Mouse (Mus musculus): ENCODE measurements around the gene Polr2f. TPM values are rescaled to one million over a fixed set of nuclear protein-coding genes. Genes with fewer than 3 reads are reported as not detected.

The Polr2f gene
- total and polyA plus RNA-seq, 2 experiments from 2014 or later, result 50.2 to 271 TPM

GRCm38 (mm10) chr15:79199390-79199976 is 58.7 kb downstream of the Polr2f start:
- Histone ChIP-seq H3K9me3 (replicated peaks; ENCODE audit: control insufficient read depth, low read length) (no peaks in the 10 kb centered on the region), H3K27me3 (ENCODE audit: control insufficient read depth, insufficient read depth, low read length) (no peaks in the 10 kb centered on the region), H3K9ac (replicated peaks; ENCODE audit: low read depth, low read length) (no peak overlapping the region), H3K4me3 (ENCODE audit: low read depth, low read length) (no peak overlapping the region), H3K4me2 (ENCODE audit: low read depth, low read length) (no peak overlapping the region), H3K36me3 (replicated peaks; ENCODE audit: control insufficient read depth, insufficient read depth, low read length) (no peaks in the 10 kb centered on the region), H3K27ac (ENCODE audit: low read depth) (no peak overlapping the region), H3K4me1 (ENCODE audit: control insufficient read depth, insufficient read depth) (peaks cover 3% of the 10 kb centered on the region; the same call in 1 of the 2 replicates)
- TF ChIP-seq EP300 (IDR thresholded peaks at IDR 0.05; ENCODE audit: low read depth) (no peak), CTCF (IDR thresholded peaks at IDR 0.05; ENCODE audit: low read depth) (no peak)
- DNase-seq (ENCODE audit: low spot score) (no peak), ATAC-seq (ENCODE audit: insufficient read depth, low read depth) (no peak)
- 90% methylated on average over 12 of the region's 12 CpGs for WGBS

Other genes with a start within 250 kb of the Polr2f start
- gene Gm49510, start 241.3 kb upstream of the Polr2f start, total RNA-seq (2014; rRNA removed; ENCODE audit: low replicate concordance), result 0.73 TPM in 1 of 2 replicates, not detected in the other
- gene Gm49510, start 241.3 kb upstream of the Polr2f start, polyA plus RNA-seq (2015; fragmentation: Nextera tagmentation; extraction: Ambion mirVana), result 0.08 and 0.18 TPM in 2 replicates
- gene Sh3bp1, start 241.2 kb upstream of the Polr2f start, total RNA-seq (2014; rRNA removed; ENCODE audit: low replicate concordance), result 9.8 and 11.7 TPM in 2 replicates
- 6.4 and 7.0 TPM in 2 replicates for gene Sh3bp1, start 241.2 kb upstream of the Polr2f start, polyA plus RNA-seq (2015; fragmentation: Nextera tagmentation; extraction: Ambion mirVana)
- gene Pdxp, start 227.1 kb upstream of the Polr2f start, total RNA-seq (2014; rRNA removed; ENCODE audit: low replicate concordance), result 25.8 and 46.0 TPM in 2 replicates
- 7.7 and 8.3 TPM in 2 replicates for gene Pdxp, start 227.1 kb upstream of the Polr2f start, polyA plus RNA-seq (2015; fragmentation: Nextera tagmentation; extraction: Ambion mirVana)
- 460 and 709 TPM in 2 replicates for gene Lgals1, start 214.3 kb upstream of the Polr2f start, total RNA-seq (2014; rRNA removed; ENCODE audit: low replicate concordance)
- gene Lgals1, start 214.3 kb upstream of the Polr2f start, polyA plus RNA-seq (2015; fragmentation: Nextera tagmentation; extraction: Ambion mirVana), result 800 and 870 TPM in 2 replicates
- 3.4 TPM in 1 of 2 replicates, not detected in the other for gene Nol12, start 206.1 kb upstream of the Polr2f start, total RNA-seq (2014; rRNA removed; ENCODE audit: low replicate concordance)
- 23.3 TPM in 2 replicates for gene Nol12, start 206.1 kb upstream of the Polr2f start, polyA plus RNA-seq (2015; fragmentation: Nextera tagmentation; extraction: Ambion mirVana)
- 45.3 and 80.0 TPM in 2 replicates for gene Triobp, start 193.3 kb upstream of the Polr2f start, total RNA-seq (2014; rRNA removed; ENCODE audit: low replicate concordance)
- gene Triobp, start 193.3 kb upstream of the Polr2f start, polyA plus RNA-seq (2015; fragmentation: Nextera tagmentation; extraction: Ambion mirVana), result 19.1 and 20.0 TPM in 2 replicates
- 318 and 358 TPM in 2 replicates for gene H1f0, start 112.6 kb upstream of the Polr2f start, total RNA-seq (2014; rRNA removed; ENCODE audit: low replicate concordance)
- 210 and 229 TPM in 2 replicates for gene H1f0, start 112.6 kb upstream of the Polr2f start, polyA plus RNA-seq (2015; fragmentation: Nextera tagmentation; extraction: Ambion mirVana)
- not detected in 2 replicates for gene Galr3, start 99.1 kb upstream of the Polr2f start, total RNA-seq (2014; rRNA removed; ENCODE audit: low replicate concordance)
- gene Galr3, start 99.1 kb upstream of the Polr2f start, polyA plus RNA-seq (2015; fragmentation: Nextera tagmentation; extraction: Ambion mirVana), result not detected in 2 replicates
- gene Ankrd54, start 78.1 kb upstream of the Polr2f start, total RNA-seq (2014; rRNA removed; ENCODE audit: low replicate concordance), result 20.9 and 27.1 TPM in 2 replicates
- gene Ankrd54, start 78.1 kb upstream of the Polr2f start, polyA plus RNA-seq (2015; fragmentation: Nextera tagmentation; extraction: Ambion mirVana), result 14.1 and 15.6 TPM in 2 replicates
- gene Eif3l, start 65.8 kb upstream of the Polr2f start, total RNA-seq (2014; rRNA removed; ENCODE audit: low replicate concordance), result 183 and 210 TPM in 2 replicates
- gene Eif3l, start 65.8 kb upstream of the Polr2f start, polyA plus RNA-seq (2015; fragmentation: Nextera tagmentation; extraction: Ambion mirVana), result 114 and 123 TPM in 2 replicates
- gene Micall1, start 32.1 kb upstream of the Polr2f start, total RNA-seq (2014; rRNA removed; ENCODE audit: low replicate concordance), result 45.9 and 52.9 TPM in 2 replicates
- 13.2 and 19.0 TPM in 2 replicates for gene Micall1, start 32.1 kb upstream of the Polr2f start, polyA plus RNA-seq (2015; fragmentation: Nextera tagmentation; extraction: Ambion mirVana)
- 2.2 TPM in 1 of 2 replicates, not detected in the other for gene 1700088E04Rik, start 244 bp downstream of the Polr2f start, total RNA-seq (2014; rRNA removed; ENCODE audit: low replicate concordance)
- gene 1700088E04Rik, start 244 bp downstream of the Polr2f start, polyA plus RNA-seq (2015; fragmentation: Nextera tagmentation; extraction: Ambion mirVana), result 8.8 and 10.7 TPM in 2 replicates
- gene Sox10, start 24.2 kb downstream of the Polr2f start, total RNA-seq (2014; rRNA removed; ENCODE audit: low replicate concordance), result 0.31 and 0.53 TPM in 2 replicates
- 0.12 and 0.34 TPM in 2 replicates for gene Sox10, start 24.2 kb downstream of the Polr2f start, polyA plus RNA-seq (2015; fragmentation: Nextera tagmentation; extraction: Ambion mirVana)
- gene Pick1, start 88.2 kb downstream of the Polr2f start, total RNA-seq (2014; rRNA removed; ENCODE audit: low replicate concordance), result 23.8 and 27.2 TPM in 2 replicates
- gene Pick1, start 88.2 kb downstream of the Polr2f start, polyA plus RNA-seq (2015; fragmentation: Nextera tagmentation; extraction: Ambion mirVana), result 26.9 and 29.8 TPM in 2 replicates
- 0.12 and 0.80 TPM in 2 replicates for gene Gm49486, start 88.4 kb downstream of the Polr2f start, total RNA-seq (2014; rRNA removed; ENCODE audit: low replicate concordance)
- gene Gm49486, start 88.4 kb downstream of the Polr2f start, polyA plus RNA-seq (2015; fragmentation: Nextera tagmentation; extraction: Ambion mirVana), result 0.74 and 1.0 TPM in 2 replicates
- gene Slc16a8, start 113.8 kb downstream of the Polr2f start, total RNA-seq (2014; rRNA removed; ENCODE audit: low replicate concordance), result 0.73 and 1.8 TPM in 2 replicates
- 0.67 and 0.97 TPM in 2 replicates for gene Slc16a8, start 113.8 kb downstream of the Polr2f start, polyA plus RNA-seq (2015; fragmentation: Nextera tagmentation; extraction: Ambion mirVana)
- 0.23 and 0.27 TPM in 2 replicates for gene Baiap2l2, start 144.5 kb downstream of the Polr2f start, total RNA-seq (2014; rRNA removed; ENCODE audit: low replicate concordance)
- 2.2 and 4.5 TPM in 2 replicates for gene Baiap2l2, start 144.5 kb downstream of the Polr2f start, polyA plus RNA-seq (2015; fragmentation: Nextera tagmentation; extraction: Ambion mirVana)
- gene Pla2g6, start 187.4 kb downstream of the Polr2f start, total RNA-seq (2014; rRNA removed; ENCODE audit: low replicate concordance), result 14.1 and 20.3 TPM in 2 replicates
- gene Pla2g6, start 187.4 kb downstream of the Polr2f start, polyA plus RNA-seq (2015; fragmentation: Nextera tagmentation; extraction: Ambion mirVana), result 7.1 and 7.9 TPM in 2 replicates
- gene Maff, start 205.6 kb downstream of the Polr2f start, total RNA-seq (2014; rRNA removed; ENCODE audit: low replicate concordance), result 12.9 and 19.4 TPM in 2 replicates
- gene Maff, start 205.6 kb downstream of the Polr2f start, polyA plus RNA-seq (2015; fragmentation: Nextera tagmentation; extraction: Ambion mirVana), result 1.8 and 2.9 TPM in 2 replicates